Mouse (Mus musculus) thymus, adult 2 months (tissue): ENCODE results near the gene Hmcn2.

Experiments used
- CTCF ChIP-seq: fragments of 200-500 bp; IDR thresholded peaks from 2 replicates; pipeline ENCODE4 v1.5.1; 2012; ENCODE audit warnings: mild to moderate bottlenecking, control low read depth, low read length, moderate library complexity, borderline replicate concordance; ENCODE audit not compliant: control insufficient read depth, poor library complexity, insufficient read depth; ENCODE audit errors: extremely low read depth
- POLR2A ChIP-seq: fragments of 200-500 bp; IDR thresholded peaks from 2 replicates; pipeline ENCODE4 v1.6.1; 2012; ENCODE audit warnings: mild to moderate bottlenecking, low read length, control low read depth, moderate library complexity; ENCODE audit not compliant: control insufficient read depth, poor library complexity, insufficient read depth; ENCODE audit errors: extremely low read depth

DNA sequence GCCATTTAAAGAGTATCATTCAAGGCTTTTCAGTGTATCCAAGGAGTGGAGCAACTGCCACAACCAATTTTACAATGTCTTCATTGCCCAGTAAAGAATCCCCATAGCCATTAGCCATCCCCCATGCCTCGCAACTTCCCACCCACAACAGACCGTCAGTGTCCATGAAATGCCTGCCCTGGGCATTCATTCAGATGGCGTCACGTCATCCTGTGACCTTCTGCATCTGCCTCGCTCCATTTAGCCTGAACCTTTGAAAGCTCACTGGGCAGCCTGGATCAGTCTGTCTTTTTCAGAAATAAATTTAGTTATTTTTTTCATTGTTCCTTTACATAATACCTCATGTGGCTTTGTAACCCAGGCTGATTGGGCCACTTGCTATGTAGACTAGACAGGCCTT is 103.8 kb downstream of the Hmcn2 start:
- TF ChIP-seq CTCF (no peak), POLR2A (no peak)
